Mouse (Mus musculus): ENCODE results near the gene Gstcd. TPM values are rescaled to one million over a fixed set of nuclear protein-coding genes. Genes with fewer than 3 reads are reported as not detected.

The Gstcd gene
- polyA plus RNA-seq, 1 experiment from 2014 or later, result 4.9 TPM

DNA sequence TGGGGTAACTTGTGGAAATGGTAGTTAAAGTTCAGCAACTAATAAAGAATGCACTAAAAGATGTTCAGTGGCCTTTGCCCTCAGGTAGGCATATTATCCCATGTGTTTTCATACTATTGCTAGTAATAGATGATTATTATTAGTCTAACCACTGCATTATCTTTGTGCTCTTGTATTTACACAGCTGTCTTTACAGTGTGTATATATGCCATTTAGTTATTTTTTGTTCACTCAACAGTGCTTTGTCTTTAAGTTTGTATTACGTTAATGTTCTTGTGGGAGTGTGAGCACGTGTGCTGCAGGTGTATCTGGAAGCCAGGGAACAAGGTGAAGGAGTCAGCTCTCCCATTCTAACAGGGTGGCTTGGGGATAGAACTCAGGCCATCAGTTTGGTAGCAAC, 7.1 kb upstream of the Gstcd start:
- Histone ChIP-seq H3K27ac (replicated peaks; ENCODE audit: low read depth, low read length) (no peak overlapping the region), H3K4me3 (replicated peaks; ENCODE audit: low read depth, low read length) (no peak overlapping the region), H3K36me3 (ENCODE audit: control insufficient read depth, insufficient read depth, low read length) (peaks cover 60% of the 10 kb centered on the region), H3K9me3 (ENCODE audit: control insufficient read depth, low read length) (no peaks in the 10 kb centered on the region), H3K9ac (replicated peaks; ENCODE audit: low read length) (no peak overlapping the region), H3K4me1 (ENCODE audit: control insufficient read depth, insufficient read depth, low read length) (0 out of 2 replicates have a peak, but pooled peaks cover 3% of the 10 kb centered on the region), H3K4me2 (ENCODE audit: low read length) (no peak overlapping the region), H3K27me3 (ENCODE audit: control insufficient read depth, insufficient read depth, low read length) (no peaks in the 10 kb centered on the region)
- ATAC-seq (ENCODE audit: low FRiP score, low TSS enrichment) (no peak), DNase-seq (no peak)
- WGBS, result 91% methylated on average over 2 of the region's 2 CpGs

DNA sequence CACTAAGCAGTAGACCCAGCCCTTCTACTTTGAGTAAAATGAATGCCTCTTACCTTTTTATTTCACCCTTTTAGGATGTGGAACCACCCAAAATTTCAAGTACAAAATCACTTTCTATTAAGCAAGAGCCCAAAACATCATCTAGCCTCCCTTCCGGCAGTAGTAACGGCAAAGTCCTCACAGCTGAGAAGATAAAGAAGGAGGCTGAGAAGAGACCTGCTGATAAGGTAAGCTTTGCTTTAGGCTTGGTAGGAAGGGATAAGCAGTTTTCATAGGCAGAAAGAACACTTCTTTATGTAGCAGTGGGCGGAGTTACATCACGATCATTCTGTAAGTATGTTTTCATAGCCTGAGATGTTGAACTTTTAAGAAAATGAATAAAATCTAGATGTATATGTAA, 6.5 kb upstream of the Gstcd start:
- ATAC-seq (ENCODE audit: low FRiP score, low TSS enrichment), result no peak
- 97% methylated on average over 4 of the region's 4 CpGs for WGBS
- peaks cover 6% of the 10 kb centered on the region; the same call in 1 of the 2 replicates for H3K4me1 ChIP-seq (ENCODE audit: control insufficient read depth, insufficient read depth, low read length)
- no peak overlapping the region for H3K9ac ChIP-seq (replicated peaks; ENCODE audit: low read length)
- H3K9me3 ChIP-seq (ENCODE audit: control insufficient read depth, low read length), result no peaks in the 10 kb centered on the region
- no peak overlapping the region for H3K27ac ChIP-seq (replicated peaks; ENCODE audit: low read depth, low read length)
- no peaks in the 10 kb centered on the region for H3K27me3 ChIP-seq (ENCODE audit: control insufficient read depth, insufficient read depth, low read length)
- no peak overlapping the region for H3K4me2 ChIP-seq (ENCODE audit: low read length)
- H3K4me3 ChIP-seq (replicated peaks; ENCODE audit: low read depth, low read length), result no peak overlapping the region
- DNase-seq, result no peak
- H3K36me3 ChIP-seq (ENCODE audit: control insufficient read depth, insufficient read depth, low read length), result peaks cover 54% of the 10 kb centered on the region

DNA sequence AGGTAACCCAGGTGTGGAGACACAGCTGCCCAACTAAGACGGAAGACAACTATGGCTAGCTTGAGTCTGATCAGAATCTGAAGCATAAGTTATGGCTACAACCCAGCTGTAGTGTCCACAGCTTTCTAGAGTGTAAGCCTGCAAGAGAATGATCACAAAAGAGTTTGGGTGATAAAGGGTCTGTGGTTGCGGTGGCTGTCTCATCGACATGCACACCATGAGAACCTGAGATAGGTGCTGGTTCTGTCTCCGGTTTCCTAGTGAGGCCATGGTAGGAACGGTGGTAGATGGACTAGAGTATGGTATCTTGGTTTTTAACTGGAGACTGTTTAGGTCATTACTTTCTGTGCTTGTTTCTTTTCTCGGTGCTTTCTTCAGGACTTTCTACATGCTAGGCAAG, 6.1 kb upstream of the Gstcd start:
- Histone ChIP-seq H3K4me2 (ENCODE audit: low read length) (no peak overlapping the region), H3K4me3 (replicated peaks; ENCODE audit: low read depth, low read length) (no peak overlapping the region), H3K9ac (replicated peaks; ENCODE audit: low read length) (no peak overlapping the region), H3K27me3 (ENCODE audit: control insufficient read depth, insufficient read depth, low read length) (no peaks in the 10 kb centered on the region), H3K27ac (replicated peaks; ENCODE audit: low read depth, low read length) (no peak overlapping the region), H3K9me3 (ENCODE audit: control insufficient read depth, low read length) (no peaks in the 10 kb centered on the region), H3K4me1 (ENCODE audit: control insufficient read depth, insufficient read depth, low read length) (peaks cover 10% of the 10 kb centered on the region), H3K36me3 (ENCODE audit: control insufficient read depth, insufficient read depth, low read length) (peaks cover 53% of the 10 kb centered on the region)
- ATAC-seq (ENCODE audit: low FRiP score, low TSS enrichment) (no peak), DNase-seq (no peak)
- WGBS, result 95% methylated on average over 6 of the region's 6 CpGs

DNA sequence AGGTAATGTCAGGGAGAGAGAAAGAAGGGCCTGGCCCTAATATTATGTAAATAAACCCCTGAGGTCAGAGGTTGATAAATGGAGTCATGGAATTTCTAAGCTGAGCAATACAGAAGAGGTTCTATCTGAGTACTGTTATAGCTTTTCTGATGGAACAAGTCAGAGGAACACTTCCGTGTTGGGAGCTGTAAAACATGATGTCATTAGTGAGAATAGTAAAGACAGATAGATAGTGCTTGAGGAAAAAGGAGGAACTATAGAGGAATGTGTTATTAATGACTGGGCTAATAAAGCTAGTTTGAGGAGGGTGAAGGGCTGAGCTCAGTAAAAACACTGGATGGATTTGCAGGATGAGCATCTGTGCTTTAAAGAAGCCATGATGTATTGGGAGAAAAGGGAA, 2.5 kb upstream of the Gstcd start:
- ATAC-seq (ENCODE audit: low FRiP score, low TSS enrichment) (no peak), DNase-seq (no peak)
- Histone ChIP-seq H3K4me1 (ENCODE audit: control insufficient read depth, insufficient read depth, low read length) (peaks cover 15% of the 10 kb centered on the region), H3K4me3 (replicated peaks; ENCODE audit: low read depth, low read length) (no peak overlapping the region), H3K36me3 (ENCODE audit: control insufficient read depth, insufficient read depth, low read length) (peaks cover 24% of the 10 kb centered on the region), H3K27ac (replicated peaks; ENCODE audit: low read depth, low read length) (no peak overlapping the region), H3K4me2 (ENCODE audit: low read length) (no peak overlapping the region), H3K9ac (replicated peaks; ENCODE audit: low read length) (no peak overlapping the region), H3K9me3 (ENCODE audit: control insufficient read depth, low read length) (no peaks in the 10 kb centered on the region), H3K27me3 (ENCODE audit: control insufficient read depth, insufficient read depth, low read length) (no peaks in the 10 kb centered on the region)
- WGBS, result 84% methylated on average over 1 of the region's 1 CpGs

DNA sequence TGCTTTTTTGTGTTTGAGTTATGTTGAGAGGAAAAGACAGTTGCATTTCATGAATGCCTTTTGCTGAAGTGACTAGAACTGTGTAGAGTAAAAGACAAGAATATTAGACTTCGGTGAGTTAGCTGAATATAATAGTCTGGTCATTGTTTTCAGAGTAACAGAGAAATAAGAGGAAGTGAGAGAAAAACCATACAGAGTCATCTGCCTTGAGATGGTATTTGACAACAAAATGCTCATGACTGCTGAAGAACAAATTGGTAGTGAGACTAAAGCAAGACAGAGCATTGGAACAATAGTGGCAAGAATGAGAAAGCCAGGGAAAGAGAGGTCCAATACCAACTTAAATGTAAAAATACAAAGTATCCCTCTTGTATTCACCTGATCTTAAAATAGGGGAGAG, 1.1 kb upstream of the Gstcd start:
- peak overlapping the region; percentile 95; the same call in 1 of the 2 replicates for H3K4me3 ChIP-seq (replicated peaks; ENCODE audit: low read depth, low read length)
- no peaks in the 10 kb centered on the region for H3K9me3 ChIP-seq (ENCODE audit: control insufficient read depth, low read length)
- H3K27ac ChIP-seq (replicated peaks; ENCODE audit: low read depth, low read length), result no peak overlapping the region
- no peaks in the 10 kb centered on the region for H3K27me3 ChIP-seq (ENCODE audit: control insufficient read depth, insufficient read depth, low read length)
- no peak for DNase-seq
- H3K4me1 ChIP-seq (ENCODE audit: control insufficient read depth, insufficient read depth, low read length), result peaks cover 15% of the 10 kb centered on the region
- H3K36me3 ChIP-seq (ENCODE audit: control insufficient read depth, insufficient read depth, low read length), result peaks cover 12% of the 10 kb centered on the region
- WGBS, result 86% methylated on average over 1 of the region's 1 CpGs
- ATAC-seq (ENCODE audit: low FRiP score, low TSS enrichment), result no peak
- no peak overlapping the region for H3K9ac ChIP-seq (replicated peaks; ENCODE audit: low read length)
- H3K4me2 ChIP-seq (ENCODE audit: low read length), result peak overlapping the region; percentile 62

DNA sequence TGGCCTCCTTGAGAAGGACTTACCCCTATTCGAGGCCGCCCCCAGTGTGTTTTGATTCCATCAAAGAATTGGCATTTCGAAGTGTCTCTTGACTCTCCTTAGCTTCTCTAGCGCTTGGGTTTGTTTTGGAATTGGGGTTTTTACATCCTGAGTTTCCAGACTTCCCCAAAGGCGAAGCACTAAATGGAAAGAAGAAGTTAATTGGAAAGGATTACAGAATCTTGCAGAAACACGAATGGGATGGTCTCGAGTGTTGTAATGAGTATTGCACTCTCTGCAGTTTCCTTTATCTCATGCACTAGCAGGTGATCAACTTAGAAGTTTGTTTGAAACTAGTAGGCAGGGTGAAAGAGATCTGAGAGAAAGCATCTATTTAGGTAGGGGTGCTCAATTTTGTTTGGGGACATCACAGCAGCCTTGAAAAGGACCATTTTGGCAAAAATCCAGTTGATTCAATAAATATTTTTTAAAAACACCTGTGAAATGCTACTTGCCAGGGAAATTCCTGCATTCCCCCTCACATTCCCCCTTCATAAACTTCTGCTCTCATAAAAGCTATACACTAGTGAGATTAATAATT, 531 bp upstream of the Gstcd start:
- peaks cover 15% of the 10 kb centered on the region for H3K4me1 ChIP-seq (ENCODE audit: control insufficient read depth, insufficient read depth, low read length)
- ATAC-seq (ENCODE audit: low FRiP score, low TSS enrichment) (no peak), DNase-seq (no peak)
- no peaks in the 10 kb centered on the region for H3K27me3 ChIP-seq (ENCODE audit: control insufficient read depth, insufficient read depth, low read length)
- H3K27ac ChIP-seq (replicated peaks; ENCODE audit: low read depth, low read length), result peak overlapping the region; percentile 98
- H3K9me3 ChIP-seq (ENCODE audit: control insufficient read depth, low read length), result no peaks in the 10 kb centered on the region
- peak overlapping the region; percentile 95 for H3K4me3 ChIP-seq (replicated peaks; ENCODE audit: low read depth, low read length)
- peak overlapping the region; percentile 62 for H3K4me2 ChIP-seq (ENCODE audit: low read length)
- H3K9ac ChIP-seq (replicated peaks; ENCODE audit: low read length), result peak overlapping the region; percentile 93
- peaks cover 8% of the 10 kb centered on the region; the same call in 1 of the 2 replicates for H3K36me3 ChIP-seq (ENCODE audit: control insufficient read depth, insufficient read depth, low read length)
- WGBS, result 0% methylated on average over 7 of the region's 7 CpGs

DNA sequence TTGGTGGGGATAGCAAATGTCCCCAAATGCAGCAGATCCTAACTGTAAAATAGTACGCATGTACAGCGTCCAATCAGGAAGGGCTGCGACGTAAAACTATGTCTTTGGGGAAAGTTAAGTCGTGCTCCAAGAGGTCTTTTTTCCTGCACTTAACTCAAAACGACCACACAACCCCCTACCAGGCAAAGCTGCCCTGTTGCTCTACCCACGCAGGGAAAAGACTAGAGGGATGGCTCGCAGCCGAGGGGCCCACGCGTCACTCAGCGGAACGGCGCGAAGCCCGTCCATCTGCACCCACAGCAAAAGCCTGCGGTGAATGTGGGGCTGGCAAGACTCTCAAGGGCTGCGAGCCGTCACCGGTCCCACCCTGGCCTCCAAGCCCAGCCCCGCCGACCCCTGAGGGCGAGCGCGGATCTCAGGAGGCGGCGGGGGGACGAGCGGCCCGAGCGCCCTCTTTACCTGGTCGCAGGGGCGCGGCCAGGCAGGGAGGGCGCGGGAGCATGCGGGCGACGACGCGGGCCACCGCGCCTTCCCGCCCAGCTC, 641 bp downstream of the Gstcd start:
- Histone ChIP-seq H3K27me3 (ENCODE audit: control insufficient read depth, insufficient read depth, low read length) (no peaks in the 10 kb centered on the region), H3K4me1 (ENCODE audit: control insufficient read depth, insufficient read depth, low read length) (peaks cover 15% of the 10 kb centered on the region), H3K4me2 (ENCODE audit: low read length) (peak overlapping the region; percentile 62), H3K27ac (replicated peaks; ENCODE audit: low read depth, low read length) (peak overlapping the region; percentile 98), H3K4me3 (replicated peaks; ENCODE audit: low read depth, low read length) (peak overlapping the region; percentile 95), H3K36me3 (ENCODE audit: control insufficient read depth, insufficient read depth, low read length) (no peaks in the 10 kb centered on the region), H3K9ac (replicated peaks; ENCODE audit: low read length) (peak overlapping the region; percentile 93), H3K9me3 (ENCODE audit: control insufficient read depth, low read length) (no peaks in the 10 kb centered on the region)
- DNase-seq (no peak), ATAC-seq (ENCODE audit: low FRiP score, low TSS enrichment) (peak; percentile 83)
- under 1% methylated on average over 44 of the region's 44 CpGs for WGBS

DNA sequence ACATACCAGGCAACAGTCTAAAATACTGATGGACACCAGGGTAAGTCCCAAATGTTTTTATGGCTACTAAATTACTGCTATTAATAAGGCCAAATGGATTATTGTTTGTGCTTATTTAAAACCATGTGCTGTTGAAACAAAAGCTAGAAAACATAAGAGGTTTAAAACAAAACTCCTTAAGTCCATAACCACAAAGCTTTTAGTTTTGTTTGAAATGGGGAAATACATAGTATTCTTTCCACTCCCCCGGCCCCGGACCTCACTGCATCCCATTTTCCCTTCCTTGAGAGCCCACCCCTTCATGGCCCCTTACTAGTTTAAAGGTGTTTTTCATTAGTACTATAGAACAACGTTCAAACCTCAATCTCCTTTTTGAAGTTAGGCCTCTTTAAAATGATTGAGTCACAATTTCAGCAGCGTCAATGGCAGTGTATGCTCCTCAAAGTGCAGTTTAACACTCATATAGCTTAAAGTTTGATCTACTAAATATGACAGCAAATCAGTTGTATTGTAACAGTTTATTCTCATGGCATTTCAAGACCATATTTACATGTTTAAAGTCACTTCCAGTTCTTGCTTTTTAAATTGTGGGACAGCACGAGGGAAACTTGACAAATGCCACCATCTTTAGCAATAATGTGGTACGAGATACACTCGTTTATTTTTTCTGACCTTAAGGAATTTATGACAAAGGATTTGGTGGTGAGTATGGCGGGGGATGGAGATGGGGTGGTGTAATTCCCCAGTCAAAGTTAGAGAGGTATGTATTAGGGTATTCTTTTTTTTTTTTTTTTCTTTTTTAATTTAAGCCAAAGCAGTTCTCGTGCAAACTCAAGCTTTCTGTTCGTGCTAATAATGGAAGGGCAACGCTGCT, 1.3 kb downstream of the Gstcd start:
- no peaks in the 10 kb centered on the region for H3K9me3 ChIP-seq (ENCODE audit: control insufficient read depth, low read length)
- H3K27ac ChIP-seq (replicated peaks; ENCODE audit: low read depth, low read length), result peak overlapping the region; percentile 98
- peaks cover 15% of the 10 kb centered on the region for H3K4me1 ChIP-seq (ENCODE audit: control insufficient read depth, insufficient read depth, low read length)
- DNase-seq, result peak; percentile 9
- no peak for ATAC-seq (ENCODE audit: low FRiP score, low TSS enrichment)
- no peaks in the 10 kb centered on the region for H3K27me3 ChIP-seq (ENCODE audit: control insufficient read depth, insufficient read depth, low read length)
- 9% methylated on average over 11 of the region's 11 CpGs for WGBS
- H3K4me3 ChIP-seq (replicated peaks; ENCODE audit: low read depth, low read length), result peak overlapping the region; percentile 95
- H3K36me3 ChIP-seq (ENCODE audit: control insufficient read depth, insufficient read depth, low read length), result no peaks in the 10 kb centered on the region
- peak overlapping the region; percentile 62 for H3K4me2 ChIP-seq (ENCODE audit: low read length)
- peak overlapping the region; percentile 93 for H3K9ac ChIP-seq (replicated peaks; ENCODE audit: low read length)
